Mouse (Mus musculus) stomach, postnatal 0 days (tissue): ENCODE measurements around the gene Ptpro.

ENCODE experiments used
- CTCF ChIP-seq: IDR thresholded peaks from 2 replicates; pipeline ENCODE4 v1.5.1; 2016; ENCODE audit warnings: antibody characterized with exemption, low read depth, mild to moderate bottlenecking, moderate library complexity
- EP300 ChIP-seq: optimal IDR thresholded peaks from 2 replicates; pipeline ENCODE3; 2016; ENCODE audit warnings: antibody characterized with exemption

- no peak for TF ChIP-seq CTCF
- no peak for TF ChIP-seq EP300
Measured at GRCm38 (mm10) chr6:137456064-137456463, 203.9 kb downstream of the Ptpro start.
